Mouse (Mus musculus): ENCODE measurements around the gene Dync1i2. TPM values are rescaled to one million over a fixed set of nuclear protein-coding genes. Genes with fewer than 3 reads are reported as not detected.

Gene Dync1i2
- polyA plus RNA-seq, 1 experiment = 52.1 TPM

DNA sequence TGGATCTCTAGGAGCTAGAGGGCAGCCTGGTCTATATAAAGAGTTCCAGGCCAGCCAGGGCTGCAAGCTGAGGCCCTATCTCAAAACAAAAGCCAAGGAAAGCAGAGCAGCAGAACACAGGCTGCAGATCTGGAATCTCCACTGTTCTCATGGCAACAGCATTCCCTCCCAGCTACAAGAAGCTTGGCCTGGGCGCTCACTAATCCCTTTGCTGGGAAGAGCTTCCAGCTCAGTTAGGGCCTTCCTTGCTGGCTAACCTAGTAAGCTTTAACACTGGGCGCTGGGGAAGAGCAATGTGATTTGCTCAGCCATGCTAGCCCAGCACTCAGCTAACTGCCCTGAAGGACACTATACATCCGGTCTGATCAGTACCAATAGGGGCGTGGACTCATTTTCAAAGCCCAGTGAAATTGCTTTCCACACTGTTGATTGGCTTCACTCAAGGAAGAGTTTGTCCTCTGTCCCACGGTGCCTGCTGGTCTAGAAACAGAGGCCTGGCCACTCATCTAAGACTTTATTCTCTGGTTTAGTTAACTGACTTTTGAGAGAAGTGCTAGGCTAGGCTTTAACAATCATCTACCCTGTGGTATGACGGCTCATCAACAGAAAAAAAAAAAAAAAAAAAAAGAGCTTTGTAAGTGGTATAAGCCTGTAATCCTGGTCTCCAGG lies 78.7 kb downstream of the Dync1i2 start:
- H3K36me3 ChIP-seq (ENCODE audit: control insufficient read depth, insufficient read depth) = no peaks in the 10 kb centered on the region
- no peak overlapping the region for H3ac ChIP-seq (ENCODE audit: control insufficient read depth, insufficient read length, low read depth)
- no peak for TF ChIP-seq CTCF (IDR thresholded peaks at IDR 0.05; ENCODE audit: control insufficient read depth, insufficient read depth, insufficient read length)
- TF ChIP-seq FOSL1 (IDR thresholded peaks at IDR 0.05; ENCODE audit: insufficient read depth, low read length, poor library complexity, severe bottlenecking) = no peak
- no peak for TF ChIP-seq MYOD1 (IDR thresholded peaks at IDR 0.05; ENCODE audit: control insufficient read depth, insufficient read length, low read depth)
- no peak for TF ChIP-seq CEBPB (IDR thresholded peaks at IDR 0.05; ENCODE audit: low read depth)
- no peaks in the 10 kb centered on the region for H3K79me3 ChIP-seq (ENCODE audit: low read depth)
- no peak overlapping the region for H3K4me3 ChIP-seq (ENCODE audit: insufficient read depth, poor library complexity, severe bottlenecking)
- no peaks in the 10 kb centered on the region for H3K27me3 ChIP-seq (ENCODE audit: control insufficient read depth, insufficient read depth, insufficient read length)
- no peaks in the 10 kb centered on the region for H3K79me2 ChIP-seq (ENCODE audit: control insufficient read depth, insufficient read depth)

DNA sequence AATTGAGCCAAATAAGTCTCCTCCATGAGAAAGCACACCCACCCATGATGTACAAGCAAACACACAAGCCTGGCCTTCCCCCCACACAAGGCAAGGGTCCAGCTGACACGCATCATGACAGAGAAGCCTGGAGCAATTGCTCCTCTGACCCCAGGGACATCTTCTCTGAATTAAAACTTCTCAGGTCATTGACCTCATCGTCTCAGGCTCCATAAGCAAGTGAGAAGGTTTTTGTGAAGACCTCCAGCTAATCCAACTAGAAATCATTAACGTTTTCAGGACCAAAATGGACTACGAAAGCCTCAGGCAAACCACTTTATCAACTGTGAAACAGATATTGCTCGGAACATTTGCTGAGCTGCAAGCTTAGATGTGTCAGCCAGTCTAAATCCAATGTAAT lies 80.1 kb downstream of the Dync1i2 start:
- no peak overlapping the region for H3K4me3 ChIP-seq (ENCODE audit: insufficient read depth, poor library complexity, severe bottlenecking)
- H3ac ChIP-seq (ENCODE audit: control insufficient read depth, insufficient read length, low read depth) = no peak overlapping the region
- no peak for TF ChIP-seq CTCF (IDR thresholded peaks at IDR 0.05; ENCODE audit: control insufficient read depth, insufficient read depth, insufficient read length)
- TF ChIP-seq CEBPB (IDR thresholded peaks at IDR 0.05; ENCODE audit: low read depth) = no peak
- TF ChIP-seq MAX (IDR thresholded peaks at IDR 0.05) = no peak
- no peak for TF ChIP-seq MYOG (IDR thresholded peaks at IDR 0.05; ENCODE audit: control insufficient read depth, extremely low read depth, insufficient read length)
- no peak for TF ChIP-seq MYOD1 (IDR thresholded peaks at IDR 0.05; ENCODE audit: control insufficient read depth, insufficient read length, low read depth)
- TF ChIP-seq FOSL1 (IDR thresholded peaks at IDR 0.05; ENCODE audit: insufficient read depth, low read length, poor library complexity, severe bottlenecking) = no peak
- TF ChIP-seq USF1 (IDR thresholded peaks at IDR 0.05; ENCODE audit: low read depth) = no peak
- H3K36me3 ChIP-seq (ENCODE audit: control insufficient read depth, insufficient read depth) = no peaks in the 10 kb centered on the region
- H3K79me2 ChIP-seq (ENCODE audit: control insufficient read depth, insufficient read depth) = no peaks in the 10 kb centered on the region
- H3K27me3 ChIP-seq (ENCODE audit: control insufficient read depth, insufficient read depth, insufficient read length) = no peaks in the 10 kb centered on the region
- no peaks in the 10 kb centered on the region for H3K79me3 ChIP-seq (ENCODE audit: low read depth)

DNA sequence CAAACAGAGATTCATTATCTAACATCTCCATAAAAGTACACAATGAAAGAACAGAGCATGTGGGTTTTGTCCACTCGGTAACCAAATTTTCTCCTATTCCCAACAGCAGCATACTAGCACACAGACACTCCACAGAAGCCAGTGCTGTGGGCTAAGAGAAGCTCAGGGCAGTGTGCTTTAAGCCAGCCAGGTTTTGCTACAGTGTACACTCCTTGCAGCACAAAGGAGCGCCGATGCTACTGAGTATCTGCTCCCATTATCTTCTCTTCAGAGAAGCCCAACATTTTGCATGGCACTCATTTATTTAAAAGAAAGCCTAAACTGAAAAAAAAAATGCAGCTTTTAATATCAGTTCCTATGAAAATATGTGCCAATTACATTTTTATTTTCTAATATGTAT lies 82.5 kb downstream of the Dync1i2 start:
- no peak overlapping the region for H3ac ChIP-seq (ENCODE audit: control insufficient read depth, insufficient read length, low read depth)
- no peak overlapping the region for H3K4me3 ChIP-seq (ENCODE audit: insufficient read depth, poor library complexity, severe bottlenecking)
- no peaks in the 10 kb centered on the region for H3K27me3 ChIP-seq (ENCODE audit: control insufficient read depth, insufficient read depth, insufficient read length)
- TF ChIP-seq MYOG (IDR thresholded peaks at IDR 0.05; ENCODE audit: control insufficient read depth, extremely low read depth, insufficient read length) = no peak
- no peak for TF ChIP-seq MYOD1 (IDR thresholded peaks at IDR 0.05; ENCODE audit: control insufficient read depth, insufficient read length, low read depth)
- TF ChIP-seq USF1 (IDR thresholded peaks at IDR 0.05; ENCODE audit: low read depth) = no peak
- no peak for TF ChIP-seq MAX (IDR thresholded peaks at IDR 0.05)
- TF ChIP-seq FOSL1 (IDR thresholded peaks at IDR 0.05; ENCODE audit: insufficient read depth, low read length, poor library complexity, severe bottlenecking) = no peak
- no peak for TF ChIP-seq CTCF (IDR thresholded peaks at IDR 0.05; ENCODE audit: control insufficient read depth, insufficient read depth, insufficient read length)
- no peak for TF ChIP-seq CEBPB (IDR thresholded peaks at IDR 0.05; ENCODE audit: low read depth)
- H3K79me3 ChIP-seq (ENCODE audit: low read depth) = no peaks in the 10 kb centered on the region
- no peaks in the 10 kb centered on the region for H3K79me2 ChIP-seq (ENCODE audit: control insufficient read depth, insufficient read depth)
- peaks cover 5% of the 10 kb centered on the region for H3K36me3 ChIP-seq (ENCODE audit: control insufficient read depth, insufficient read depth)

DNA sequence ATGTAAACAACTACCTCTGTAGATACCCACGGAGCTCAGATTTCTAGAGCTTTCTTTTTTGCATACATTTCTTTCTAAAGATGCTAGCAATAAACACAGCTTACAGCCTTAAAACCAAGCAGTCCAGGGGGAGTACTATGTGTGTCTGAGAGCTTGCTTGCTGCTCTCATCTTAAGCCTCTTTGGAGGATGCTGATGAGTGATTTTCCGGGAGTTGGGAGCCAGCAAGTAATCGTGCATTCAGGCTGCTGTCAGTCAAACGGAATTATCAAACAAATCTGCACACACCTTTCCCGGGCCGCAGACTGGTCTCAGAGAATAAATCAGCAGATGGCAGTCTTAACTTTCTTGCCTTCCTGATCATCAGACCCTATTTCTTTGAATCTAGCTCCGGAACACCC lies 83.0 kb downstream of the Dync1i2 start:
- Histone ChIP-seq H3K36me3 (ENCODE audit: control insufficient read depth, insufficient read depth) (peaks cover 5% of the 10 kb centered on the region), H3K27me3 (ENCODE audit: control insufficient read depth, insufficient read depth, insufficient read length) (no peaks in the 10 kb centered on the region), H3K79me3 (ENCODE audit: low read depth) (no peaks in the 10 kb centered on the region), H3K79me2 (ENCODE audit: control insufficient read depth, insufficient read depth) (no peaks in the 10 kb centered on the region), H3ac (ENCODE audit: control insufficient read depth, insufficient read length, low read depth) (no peak overlapping the region), H3K4me3 (ENCODE audit: insufficient read depth, poor library complexity, severe bottlenecking) (no peak overlapping the region)
- TF ChIP-seq FOSL1 (IDR thresholded peaks at IDR 0.05; ENCODE audit: insufficient read depth, low read length, poor library complexity, severe bottlenecking) = no peak
- TF ChIP-seq MYOG (IDR thresholded peaks at IDR 0.05; ENCODE audit: control insufficient read depth, extremely low read depth, insufficient read length) = no peak
- no peak for TF ChIP-seq CEBPB (IDR thresholded peaks at IDR 0.05; ENCODE audit: low read depth)
- TF ChIP-seq USF1 (IDR thresholded peaks at IDR 0.05; ENCODE audit: low read depth) = no peak
- no peak for TF ChIP-seq MAX (IDR thresholded peaks at IDR 0.05)
- no peak for TF ChIP-seq CTCF (IDR thresholded peaks at IDR 0.05; ENCODE audit: control insufficient read depth, insufficient read depth, insufficient read length)
- no peak for TF ChIP-seq MYOD1 (IDR thresholded peaks at IDR 0.05; ENCODE audit: control insufficient read depth, insufficient read length, low read depth)

DNA sequence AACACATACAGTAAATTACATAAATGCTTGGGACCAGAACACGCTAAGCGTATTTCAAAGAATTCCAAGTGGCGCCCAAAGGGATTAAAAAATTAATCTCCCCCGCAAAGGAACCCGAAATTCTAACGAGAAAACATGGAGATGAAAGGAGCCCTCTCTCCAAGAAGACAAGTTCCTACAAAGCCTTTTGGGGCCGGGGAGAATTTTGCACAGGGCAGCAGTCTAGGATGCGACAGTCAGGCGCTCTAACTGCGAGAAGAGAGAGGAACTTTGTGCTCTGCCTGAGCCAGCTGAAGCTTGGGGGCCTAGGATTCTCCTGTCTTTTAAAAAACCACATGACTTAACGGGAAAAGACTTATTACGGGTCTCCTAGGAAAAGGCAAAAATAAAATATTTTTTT lies 84.3 kb downstream of the Dync1i2 start:
- Histone ChIP-seq H3K79me2 (ENCODE audit: control insufficient read depth, insufficient read depth) (no peaks in the 10 kb centered on the region), H3K27me3 (ENCODE audit: control insufficient read depth, insufficient read depth, insufficient read length) (no peaks in the 10 kb centered on the region), H3K4me3 (ENCODE audit: insufficient read depth, poor library complexity, severe bottlenecking) (no peak overlapping the region), H3K79me3 (ENCODE audit: low read depth) (no peaks in the 10 kb centered on the region), H3K36me3 (ENCODE audit: control insufficient read depth, insufficient read depth) (peaks cover 5% of the 10 kb centered on the region), H3ac (ENCODE audit: control insufficient read depth, insufficient read length, low read depth) (no peak overlapping the region)
- no peak for TF ChIP-seq USF1 (IDR thresholded peaks at IDR 0.05; ENCODE audit: low read depth)
- TF ChIP-seq CEBPB (IDR thresholded peaks at IDR 0.05; ENCODE audit: low read depth) = no peak
- no peak for TF ChIP-seq MYOD1 (IDR thresholded peaks at IDR 0.05; ENCODE audit: control insufficient read depth, insufficient read length, low read depth)
- TF ChIP-seq CTCF (IDR thresholded peaks at IDR 0.05; ENCODE audit: control insufficient read depth, insufficient read depth, insufficient read length) = no peak
- TF ChIP-seq FOSL1 (IDR thresholded peaks at IDR 0.05; ENCODE audit: insufficient read depth, low read length, poor library complexity, severe bottlenecking) = no peak
- no peak for TF ChIP-seq MYOG (IDR thresholded peaks at IDR 0.05; ENCODE audit: control insufficient read depth, extremely low read depth, insufficient read length)
- no peak for TF ChIP-seq MAX (IDR thresholded peaks at IDR 0.05)

DNA sequence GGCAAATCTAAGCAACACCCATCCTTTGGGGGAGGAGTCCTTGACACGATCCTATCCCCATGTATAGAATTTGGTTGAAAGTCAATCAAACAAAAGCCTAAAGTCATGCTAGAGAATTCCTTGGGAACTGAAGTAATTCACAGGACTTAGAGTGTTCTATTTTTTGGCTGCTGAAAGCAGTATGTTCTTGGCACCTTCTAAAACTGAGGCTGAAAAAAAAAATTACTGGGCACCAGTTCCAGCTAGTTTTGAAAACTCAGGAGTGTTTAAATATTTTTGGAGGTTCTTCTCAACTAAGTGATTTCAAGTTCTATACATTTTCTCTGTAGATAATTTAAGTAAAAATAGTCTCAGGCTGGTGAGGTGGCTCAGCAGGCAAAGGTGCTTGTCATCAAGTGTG lies 86.0 kb downstream of the Dync1i2 start:
- no peak overlapping the region for H3K4me3 ChIP-seq (ENCODE audit: insufficient read depth, poor library complexity, severe bottlenecking)
- TF ChIP-seq MYOG (IDR thresholded peaks at IDR 0.05; ENCODE audit: control insufficient read depth, extremely low read depth, insufficient read length) (no peak), CTCF (IDR thresholded peaks at IDR 0.05; ENCODE audit: control insufficient read depth, insufficient read depth, insufficient read length) (no peak), USF1 (IDR thresholded peaks at IDR 0.05; ENCODE audit: low read depth) (no peak), FOSL1 (IDR thresholded peaks at IDR 0.05; ENCODE audit: insufficient read depth, low read length, poor library complexity, severe bottlenecking) (no peak), MYOD1 (IDR thresholded peaks at IDR 0.05; ENCODE audit: control insufficient read depth, insufficient read length, low read depth) (no peak), MAX (IDR thresholded peaks at IDR 0.05) (no peak)
- no peaks in the 10 kb centered on the region for H3K27me3 ChIP-seq (ENCODE audit: control insufficient read depth, insufficient read depth, insufficient read length)
- peaks cover 5% of the 10 kb centered on the region for H3K36me3 ChIP-seq (ENCODE audit: control insufficient read depth, insufficient read depth)
- no peaks in the 10 kb centered on the region for H3K79me2 ChIP-seq (ENCODE audit: control insufficient read depth, insufficient read depth)
- no peak overlapping the region for H3ac ChIP-seq (ENCODE audit: control insufficient read depth, insufficient read length, low read depth)
- no peaks in the 10 kb centered on the region for H3K79me3 ChIP-seq (ENCODE audit: low read depth)
